Mouse (Mus musculus) adrenal gland, postnatal 25 days (tissue): ENCODE data around the gene Fasn. TPM values are rescaled to one million over a fixed set of nuclear protein-coding genes. Genes with fewer than 3 reads are reported as not detected.
"Not testable (repeated sequence)": the region's sequence is repeated elsewhere in the genome, so short reads cannot be mapped to it uniquely, and the experiment has no call there.

Source experiments
- DNase-seq: peaks from one replicate; pipeline ENCODE4 v3.0.0; 2021; ENCODE audit warnings: mixed read lengths
- total RNA-seq: library from RNA; stranded (reverse); gene quantifications from 2 replicates; pipeline ENCODE4 v1.2.3, GENCODE M21; 2021

Fasn gene
- total RNA-seq, 1 experiment from 2014 or later = 1,301 TPM

DNA sequence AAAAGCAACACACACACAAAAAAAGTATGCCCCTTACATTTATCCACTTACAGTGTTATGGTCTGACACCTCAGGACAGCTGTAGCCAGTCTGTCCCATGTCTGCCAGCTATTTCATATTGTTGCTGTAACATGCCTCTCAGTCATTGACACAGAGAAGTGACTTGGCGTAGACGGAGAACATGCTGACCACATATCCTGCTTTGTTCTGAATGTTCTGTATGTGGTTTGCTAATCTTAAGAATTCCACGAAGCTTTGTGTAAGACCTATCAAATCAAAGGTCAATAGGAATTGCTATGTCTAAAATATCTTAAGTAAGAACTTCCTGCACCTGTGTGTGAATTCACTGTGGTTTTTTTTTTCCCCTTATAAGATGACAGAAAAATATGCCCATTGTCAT is 26.1 kb downstream of the Fasn start:
- no peak for DNase-seq

GRCm38 (mm10) chr11:120796614-120796946 is 27.8 kb downstream of the Fasn start:
- no peak for DNase-seq

GRCm38 (mm10) chr11:120795756-120796613 is 28.4 kb downstream of the Fasn start, which contains the start of gene Dus1l:
Gene Dus1l (minus strand): TSS chr11:120796403.
- peak; percentile 97 for DNase-seq

GRCm38 (mm10) chr11:120792652-120793051 is 31.7 kb downstream of the Fasn start:
- no peak for DNase-seq

- DNase-seq = no peak
Measured at GRCm38 (mm10) chr11:120789810-120790209, 34.5 kb downstream of the Fasn start.

- DNase-seq = no peak
Measured at GRCm38 (mm10) chr11:120789355-120789754, 35.0 kb downstream of the Fasn start.

GRCm38 (mm10) chr11:120788460-120788859 is 35.9 kb downstream of the Fasn start:
- not testable (repeated sequence) for DNase-seq

DNA sequence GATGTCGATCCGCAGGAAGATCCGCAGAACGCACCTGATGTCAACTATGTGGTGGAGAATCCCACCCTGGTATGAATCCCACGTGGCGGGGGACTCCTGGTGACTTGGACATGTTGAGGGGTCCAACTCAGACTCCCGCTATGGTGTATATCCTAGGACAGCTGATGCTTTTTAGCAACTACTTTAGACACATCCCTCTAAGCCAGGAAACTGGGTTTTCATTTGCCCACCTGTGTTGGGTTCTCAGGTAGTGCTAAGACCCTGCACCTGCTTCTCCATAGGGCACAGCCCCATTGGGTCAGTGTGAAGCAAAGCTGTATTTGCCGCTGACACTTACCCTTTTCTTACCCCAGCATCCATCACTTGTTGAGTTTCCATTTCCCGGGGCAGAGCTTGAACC is 39.2 kb downstream of the Fasn start:
- no peak for DNase-seq

DNA sequence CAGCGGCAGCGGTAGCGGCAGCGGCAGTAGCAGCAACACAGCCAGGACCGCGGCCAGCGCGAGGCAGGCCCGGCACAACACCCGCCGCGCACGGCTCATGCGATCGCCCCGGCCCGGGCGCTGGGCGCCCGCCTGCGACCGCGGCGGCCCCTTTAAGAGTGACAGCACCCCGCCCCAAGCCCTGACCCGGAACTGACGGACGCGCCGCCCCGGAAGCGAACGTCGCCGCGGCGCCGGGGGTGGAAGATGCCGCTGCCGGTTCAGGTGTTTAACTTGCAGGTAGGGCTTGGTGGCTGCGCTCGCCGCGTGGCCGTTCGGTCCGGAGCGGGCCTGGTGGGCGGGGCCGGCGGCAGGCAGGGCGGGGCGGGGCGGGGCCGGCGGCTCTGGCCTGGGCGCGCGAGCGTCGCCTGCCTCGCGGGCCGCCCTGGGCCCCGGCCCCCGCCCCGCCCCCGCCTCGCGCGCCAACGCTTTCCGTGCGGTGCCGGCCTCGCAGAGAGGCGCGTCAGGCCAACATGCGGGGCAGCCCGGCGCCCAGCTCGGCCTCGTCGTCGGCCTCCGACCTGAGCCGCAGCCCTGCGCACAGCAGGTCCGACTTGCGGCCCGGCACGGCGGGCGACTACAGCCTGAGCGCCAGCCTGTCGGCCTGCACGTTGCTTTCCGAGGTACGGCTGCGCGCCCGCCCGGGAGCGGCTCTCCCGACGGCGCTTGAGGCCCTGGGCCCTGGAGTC is 40.1 kb downstream of the Fasn start, which contains the start of the genes Rfng and Gps1:
Gene Rfng (minus strand): TSS at position 144 of the 728 bp plus-strand sequence.
Gene Gps1 (plus strand): TSS at position 209 of the 728 bp plus-strand sequence.
- peak; percentile 87 for DNase-seq

- DNase-seq = peak; percentile 18
Measured at GRCm38 (mm10) chr11:120783426-120784063, 40.8 kb downstream of the Fasn start.

DNA sequence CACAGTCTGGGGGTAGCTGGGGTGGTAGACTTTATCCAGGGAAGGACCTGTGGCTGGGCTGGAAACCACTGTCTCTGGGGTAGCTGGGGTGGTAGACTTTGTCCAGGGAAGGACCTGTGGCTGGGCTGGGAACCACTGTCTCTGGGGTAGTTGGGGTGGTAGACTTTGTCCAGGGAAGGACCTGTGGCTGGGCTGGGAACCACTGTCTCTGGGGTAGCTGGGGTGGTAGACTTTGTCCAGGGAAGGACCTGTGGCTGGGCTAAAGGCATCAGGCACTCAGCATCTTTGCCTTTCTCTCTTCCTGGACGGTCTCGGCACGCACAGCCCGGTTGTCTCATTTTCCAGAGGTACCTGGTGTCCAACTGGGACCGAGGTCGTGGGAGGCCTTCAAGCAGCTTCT is 43.0 kb downstream of the Fasn start:
- DNase-seq = peak; percentile 0

GRCm38 (mm10) chr11:120779876-120780275 is 44.5 kb downstream of the Fasn start:
- peak; percentile 0 for DNase-seq

DNA sequence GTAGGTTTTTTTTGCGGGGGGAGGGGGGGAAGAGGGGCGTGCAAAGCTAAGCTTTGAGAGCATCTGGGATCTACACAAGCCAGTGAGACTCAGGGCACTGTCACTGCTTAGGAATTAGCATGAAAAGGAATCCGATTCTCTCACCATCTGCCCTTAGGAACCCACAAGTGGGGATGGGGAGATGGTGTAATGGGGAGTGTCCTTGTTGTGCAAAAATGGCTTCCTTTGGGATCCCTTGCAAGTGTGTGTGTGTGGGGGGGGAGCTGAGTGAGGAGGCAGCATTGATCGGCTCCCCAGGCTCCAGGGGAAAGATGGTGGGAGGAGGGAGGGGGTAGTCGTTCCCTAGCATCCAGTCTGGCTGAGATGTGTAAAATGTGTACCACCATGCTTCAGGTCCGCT is 47.2 kb downstream of the Fasn start:
- no peak for DNase-seq

- DNase-seq = peak; percentile 98
Measured at GRCm38 (mm10) chr11:120775774-120776469, 48.4 kb downstream of the Fasn start.

DNA sequence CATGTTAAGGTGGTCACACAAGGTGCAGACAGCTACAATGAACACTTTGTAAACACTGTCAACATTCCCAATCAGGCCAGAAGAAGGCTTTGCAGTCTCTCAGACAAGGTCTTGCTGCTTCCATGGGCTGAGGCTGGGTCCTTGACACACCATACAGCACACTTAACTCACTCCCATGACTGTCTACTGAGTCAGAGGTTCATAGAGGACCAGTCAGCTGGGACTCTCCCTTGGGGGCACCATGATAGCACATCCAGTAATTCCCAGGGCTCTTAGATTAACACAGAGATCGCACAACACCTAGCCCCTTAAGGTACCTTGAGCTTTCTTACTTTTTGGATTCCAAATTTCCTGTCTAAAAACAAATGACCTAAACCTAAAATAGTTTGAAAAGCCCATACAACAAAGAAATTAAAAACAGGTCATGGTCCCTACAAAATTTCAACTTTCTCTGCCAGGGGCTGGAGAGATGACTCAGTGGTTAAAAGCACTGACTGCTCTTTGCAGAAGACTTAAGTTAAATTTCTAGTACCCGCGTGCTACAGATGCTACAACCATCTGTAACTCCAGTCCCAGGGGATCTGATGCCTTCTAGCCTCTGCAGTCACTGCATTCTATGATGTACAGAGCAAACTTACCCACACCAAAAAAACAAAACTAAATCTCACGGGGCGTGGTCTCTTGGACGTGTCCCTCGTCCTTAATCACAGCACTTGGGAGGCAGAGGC is 50.7 kb downstream of the Fasn start:
- no peak for DNase-seq

GRCm38 (mm10) chr11:120772749-120773148 is 51.6 kb downstream of the Fasn start:
- no peak for DNase-seq

DNA sequence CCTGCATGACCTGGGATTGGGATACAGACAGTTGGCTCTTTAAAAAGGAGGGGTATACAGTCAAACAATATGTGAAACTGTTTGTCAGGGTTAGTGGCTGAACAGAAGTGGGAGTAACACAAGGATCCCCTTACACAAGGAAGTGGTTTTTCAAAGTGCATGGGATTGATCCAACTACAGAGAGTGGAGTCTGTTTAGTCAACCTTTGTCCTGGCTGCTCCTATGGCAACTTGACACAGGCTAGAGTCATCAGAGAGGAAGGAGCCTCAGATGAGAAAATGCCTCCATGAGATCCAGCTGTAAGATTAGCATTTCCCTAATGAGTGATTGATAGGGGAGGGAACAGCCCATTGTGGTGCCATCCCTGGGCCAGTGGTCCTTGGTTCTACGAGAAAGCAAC is 56.1 kb downstream of the Fasn start:
- no peak for DNase-seq

- not testable (repeated sequence) for DNase-seq
Measured at GRCm38 (mm10) chr11:120767023-120767422, 57.3 kb downstream of the Fasn start.

- not testable (repeated sequence) for DNase-seq
Measured at GRCm38 (mm10) chr11:120763121-120763999, 61.0 kb downstream of the Fasn start.

DNA sequence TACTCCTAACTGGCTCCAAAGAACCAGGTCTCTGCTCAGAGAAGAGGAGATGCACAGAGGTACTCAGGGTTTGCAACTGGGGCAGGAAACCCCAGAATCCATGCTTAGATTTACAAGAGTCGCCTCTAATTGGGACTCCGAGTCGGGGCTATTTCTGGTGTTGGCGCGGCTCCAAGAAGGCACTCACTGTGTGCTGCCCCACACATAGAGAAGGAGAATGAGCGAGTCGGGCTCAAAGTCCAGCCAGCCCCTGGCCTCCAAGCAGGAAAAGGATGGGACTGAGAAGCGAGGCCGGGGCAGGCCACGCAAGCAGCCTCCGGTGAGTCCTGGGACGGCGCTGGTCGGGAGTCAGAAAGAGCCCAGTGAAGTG is 61.7 kb downstream of the Fasn start, which contains the start of gene Hmga1b:
Gene Hmga1b (plus strand): TSS at position 123 of the 370 bp plus-strand sequence.
- not testable (repeated sequence) for DNase-seq
